Mouse (Mus musculus) kidney, embryonic 16.5 days (tissue): Measurements from ENCODE around the gene 3110040N11Rik. TPM values are rescaled to one million over a fixed set of nuclear protein-coding genes. Genes with fewer than 3 reads are reported as not detected.

Experiments
- ATAC-seq: fragments of 200-750 bp; cut with Nextera tagmentation; 2 replicates; pipeline ENCODE4 v1.8.0; 2017; ENCODE audit warnings: moderate TSS enrichment; ENCODE audit not compliant: low FRiP score, low TSS enrichment
- H3K27ac ChIP-seq: fragments of 300-500 bp; sonication (generic); 2 replicates; pipeline ENCODE4 v1.5.1; 2014; ENCODE audit warnings: low read length
- H3K27me3 ChIP-seq: fragments of 300-500 bp; sonication (generic); 2 replicates; pipeline ENCODE4 v1.6.1; 2014; ENCODE audit warnings: low read length, control low read depth, mixed read lengths; ENCODE audit not compliant: insufficient read depth
- H3K36me3 ChIP-seq: fragments of 300-500 bp; sonication (generic); 2 replicates; pipeline ENCODE4 v1.6.1; 2014; ENCODE audit warnings: low read length, control low read depth, mixed read lengths; ENCODE audit not compliant: insufficient read depth
- H3K4me1 ChIP-seq: fragments of 300-500 bp; sonication (generic); 2 replicates; pipeline ENCODE4 v1.6.1; 2014; ENCODE audit warnings: low read length, control low read depth, mixed read lengths; ENCODE audit not compliant: insufficient read depth
- H3K4me2 ChIP-seq: fragments of 300-500 bp; sonication (generic); replicated peaks from 2 replicates; pipeline ENCODE4 v1.6.1; 2014; ENCODE audit warnings: low read depth, low read length
- H3K4me3 ChIP-seq: fragments of 300-500 bp; sonication (generic); 2 replicates; pipeline ENCODE4 v1.5.1; 2014; ENCODE audit warnings: mild to moderate bottlenecking, low read length
- H3K9ac ChIP-seq: fragments of 300-500 bp; sonication (generic); replicated peaks from 2 replicates; pipeline ENCODE4 v1.6.1; 2014; ENCODE audit warnings: low read length
- H3K9me3 ChIP-seq: fragments of 300-500 bp; sonication (generic); 2 replicates; pipeline ENCODE4 v1.6.1; 2016; ENCODE audit warnings: low read length, control low read depth
- WGBS: fragments of 180-500 bp; shearing (Covaris S2); extraction: QIAGEN DNeasy Blood & Tissue Kit; methylation state at CpG from one replicate; pipeline ENCODE4 v1.1.7; 2014; 5-methylcytosine and 5-hydroxymethylcytosine counted together
- polyA plus RNA-seq: library from polyadenylated mRNA; unstranded; fragments of >200 nt; fragmentation: Nextera tagmentation; extraction: Ambion mirVana; gene quantifications from 2 replicates; pipeline ENCODE4 v1.2.1, GENCODE M21; 2015

The 3110040N11Rik gene
- polyA plus RNA-seq, 1 experiment from 2014 or later: 47.4 TPM

GRCm38 (mm10) chr7:81740010-81740409, 49.3 kb downstream of the 3110040N11Rik start:
- no peaks in the 10 kb centered on the region for H3K27me3 ChIP-seq
- H3K4me1 ChIP-seq: no peaks in the 10 kb centered on the region; the same call in 1 of the 2 replicates
- no peak for ATAC-seq
- H3K9ac ChIP-seq: no peak overlapping the region
- no peaks in the 10 kb centered on the region for H3K36me3 ChIP-seq
- no peak overlapping the region for H3K4me2 ChIP-seq
- no peak overlapping the region for H3K4me3 ChIP-seq
- no peak overlapping the region for H3K27ac ChIP-seq
- WGBS: 89% methylated on average over 7 of the region's 7 CpGs
- H3K9me3 ChIP-seq: no peaks in the 10 kb centered on the region

DNA sequence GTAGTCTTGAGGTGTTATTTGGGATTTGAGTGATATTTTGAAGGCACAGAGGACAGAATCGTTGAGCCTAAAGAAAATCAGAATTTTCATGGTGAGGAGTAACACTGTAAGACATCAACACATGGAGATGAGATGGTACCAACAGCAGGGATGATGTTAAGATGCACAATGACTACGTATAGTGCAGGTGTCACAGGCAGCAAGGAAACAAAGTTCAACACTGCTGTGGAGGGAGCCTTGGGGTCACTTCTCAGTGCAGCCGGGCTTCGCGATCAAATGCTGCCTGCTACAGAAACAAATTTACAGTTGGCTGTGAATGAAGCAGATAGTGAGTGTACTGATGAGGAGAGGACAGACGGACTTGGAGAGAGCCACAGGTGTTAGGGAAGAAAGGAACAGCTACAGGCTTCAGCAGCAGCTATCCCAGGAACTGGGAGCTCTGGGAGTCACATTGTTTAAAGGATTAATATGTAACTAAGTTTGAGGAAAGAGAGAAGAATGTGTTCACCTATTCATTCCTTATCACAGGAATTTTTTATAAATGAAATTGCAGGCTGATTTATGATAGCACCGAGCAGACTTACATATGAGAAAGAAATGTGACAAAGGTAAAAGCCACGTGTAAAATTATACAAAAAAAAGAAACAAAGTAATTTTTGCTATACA, 50.4 kb downstream of the 3110040N11Rik start:
- WGBS: 66% methylated on average over 8 of the region's 8 CpGs
- H3K9me3 ChIP-seq: no peaks in the 10 kb centered on the region
- no peaks in the 10 kb centered on the region for H3K36me3 ChIP-seq
- H3K4me3 ChIP-seq: no peak overlapping the region
- ATAC-seq: no peak
- H3K4me1 ChIP-seq: no peaks in the 10 kb centered on the region; the same call in 1 of the 2 replicates
- H3K27me3 ChIP-seq: no peaks in the 10 kb centered on the region
- no peak overlapping the region for H3K27ac ChIP-seq
- no peak overlapping the region for H3K9ac ChIP-seq
- no peak overlapping the region for H3K4me2 ChIP-seq

GRCm38 (mm10) chr7:81735300-81736048, 53.8 kb downstream of the 3110040N11Rik start:
- Histone ChIP-seq H3K4me1 (no peaks in the 10 kb centered on the region; the same call in 1 of the 2 replicates), H3K4me2 (no peak overlapping the region), H3K9me3 (no peaks in the 10 kb centered on the region), H3K36me3 (no peaks in the 10 kb centered on the region), H3K4me3 (no peak overlapping the region), H3K27me3 (no peaks in the 10 kb centered on the region), H3K27ac (no peak overlapping the region), H3K9ac (no peak overlapping the region)
- ATAC-seq: no peak
- 48% methylated on average over 9 of the region's 9 CpGs for WGBS

DNA sequence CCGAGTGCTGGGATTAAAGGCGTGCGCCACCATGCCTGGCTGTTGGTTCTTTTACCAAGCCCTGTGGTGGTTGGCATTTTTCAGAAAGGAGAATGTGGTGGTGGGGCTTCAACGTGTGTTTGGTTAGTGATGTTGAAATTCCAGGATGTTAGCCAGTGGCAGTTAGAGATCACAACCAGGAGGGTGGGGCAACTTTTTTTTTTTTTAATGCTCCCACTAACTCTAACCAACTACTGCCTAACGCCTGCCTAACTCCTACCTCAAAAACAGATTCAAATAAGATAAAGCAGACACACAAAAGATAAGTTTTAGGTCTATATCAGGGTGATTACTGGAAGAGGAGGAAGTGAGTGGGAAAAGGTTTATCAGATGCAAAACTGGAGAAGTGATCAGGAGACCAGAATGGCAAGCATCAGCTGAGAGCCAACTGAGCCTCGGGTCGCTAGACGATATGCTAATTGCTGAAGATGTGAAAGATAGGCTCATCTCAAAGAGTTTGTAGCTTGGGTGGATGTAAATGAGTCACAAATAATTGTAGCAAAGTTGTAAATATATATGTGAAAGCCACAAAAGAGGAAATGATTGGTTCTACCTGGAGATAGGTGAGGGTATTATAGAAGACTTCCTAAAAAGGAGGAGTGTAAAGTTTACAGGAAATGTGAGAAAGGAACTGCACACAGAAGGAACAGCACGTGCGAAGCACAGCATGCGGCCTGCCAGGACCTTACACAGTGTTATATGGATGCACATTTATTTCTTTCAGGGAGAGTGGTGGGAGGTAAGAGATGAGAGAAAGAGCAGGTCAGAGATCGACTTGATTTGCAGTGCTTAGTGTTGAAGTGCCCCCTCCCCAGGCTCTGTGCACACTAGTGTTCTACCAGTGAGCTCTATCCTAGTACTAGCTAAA, 56.8 kb downstream of the 3110040N11Rik start:
- Histone ChIP-seq H3K27me3 (no peaks in the 10 kb centered on the region), H3K27ac (no peak overlapping the region), H3K9ac (no peak overlapping the region), H3K4me1 (no peaks in the 10 kb centered on the region), H3K9me3 (no peaks in the 10 kb centered on the region), H3K4me2 (no peak overlapping the region), H3K4me3 (no peak overlapping the region), H3K36me3 (no peaks in the 10 kb centered on the region)
- no peak for ATAC-seq
- 82% methylated on average over 12 of the region's 12 CpGs for WGBS

Other genes starting within 250 kb of the 3110040N11Rik start
- gene Fsd2, start 222.5 kb downstream of the 3110040N11Rik start, polyA plus RNA-seq: 0.19 and 0.27 TPM in 2 replicates
- 1.2 and 3.4 TPM in 2 replicates for gene Whamm, start 218.2 kb downstream of the 3110040N11Rik start, polyA plus RNA-seq
- gene Homer2, start 82.0 kb downstream of the 3110040N11Rik start, polyA plus RNA-seq: 10.3 and 11.7 TPM in 2 replicates
- 125 and 139 TPM in 2 replicates for gene Ramac, start 26.6 kb downstream of the 3110040N11Rik start, polyA plus RNA-seq
- 52.1 and 62.1 TPM in 2 replicates for gene Btbd1, start 40.0 kb upstream of the 3110040N11Rik start, polyA plus RNA-seq
- not detected in 2 replicates for gene Gm10160, start 66.3 kb upstream of the 3110040N11Rik start, polyA plus RNA-seq
- 13.2 and 14.3 TPM in 2 replicates for gene Tm6sf1, start 69.5 kb upstream of the 3110040N11Rik start, polyA plus RNA-seq
- gene Hdgfl3, start 145.0 kb upstream of the 3110040N11Rik start, polyA plus RNA-seq: 10.0 and 11.7 TPM in 2 replicates
- 0.15 and 0.50 TPM in 2 replicates for gene Bnc1, start 202.8 kb upstream of the 3110040N11Rik start, polyA plus RNA-seq